Mouse (Mus musculus): ENCODE data around the gene Sgo2a.

DNA sequence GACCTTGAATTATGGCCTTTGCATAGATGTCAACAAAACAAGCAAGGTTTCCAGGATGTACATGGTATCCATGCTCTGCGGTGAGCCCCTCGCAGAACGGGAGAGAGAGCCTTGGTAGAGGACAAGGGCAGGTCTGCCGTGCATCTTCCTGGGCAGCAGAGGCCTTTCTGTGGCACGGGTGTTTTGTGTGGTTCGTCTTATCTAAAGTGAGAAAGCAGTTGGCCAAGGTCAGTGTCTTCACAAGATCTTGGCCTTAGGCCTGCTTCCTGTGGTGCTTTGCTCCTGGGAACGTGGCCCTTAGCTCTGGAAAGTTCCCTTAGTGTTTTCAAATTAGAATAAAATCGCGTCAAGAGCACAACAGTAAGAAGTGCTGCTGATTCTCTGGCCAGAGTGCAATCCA is 75.2 kb downstream of the Sgo2a start:
- no peak for TF ChIP-seq CTCF (IDR thresholded peaks at IDR 0.05)
- TF ChIP-seq EP300 (IDR thresholded peaks at IDR 0.05): no peak
